ENCODE assay signal across 8 mouse cellular contexts in the genomic region with DNA sequence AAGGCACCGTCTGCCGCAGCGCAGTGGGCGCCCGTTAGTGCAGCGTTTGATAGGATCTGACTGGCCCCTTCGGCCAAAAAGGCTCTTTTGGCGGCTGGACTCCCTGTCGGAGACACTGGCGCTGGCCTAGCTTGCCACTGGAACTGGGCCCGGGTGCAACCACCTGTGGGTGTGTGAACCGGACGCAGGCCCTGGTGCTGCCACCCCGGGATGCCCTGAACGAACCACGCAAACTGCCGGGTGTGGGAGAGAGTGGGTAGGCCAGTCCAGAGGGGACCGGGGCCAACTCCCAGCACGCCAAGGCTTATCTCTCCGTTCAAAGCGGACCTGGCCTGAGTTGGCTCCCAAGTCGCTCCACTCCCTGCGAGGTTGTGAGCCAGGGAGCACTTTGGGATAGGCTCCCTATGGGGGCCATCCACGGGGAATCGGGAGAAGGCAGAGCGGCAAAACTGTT. TPM values are rescaled to one million over a fixed set of nuclear protein-coding genes. Genes with fewer than 3 reads are reported as not detected.
DNase-seq lines count a peak whose midpoint lies in the region; ATAC-seq and TF ChIP-seq lines count a peak whose summit lies in the region.

No protein-coding gene starts in this region.

- H3K36me3 ChIP-seq in limb, embryonic 13.5 days, result no peaks in the 10 kb centered on the region
- no peaks in the 10 kb centered on the region for H3K36me3 ChIP-seq in neural tube, embryonic 13.5 days

- DNase-seq in gastrocnemius, adult 2 months, result peak; percentile 43
- no peak for DNase-seq in gastrocnemius, adult 18-20 months (ENCODE audit: low spot score)
- DNase-seq in B cell, adult 2 months, result peak; percentile 34 to 40
- peak; percentile 34 to 45 for DNase-seq in heart, postnatal 10 days
- DNase-seq in T-cell, adult 2 months (ENCODE audit: low spot score), result no peak

- H3K9ac ChIP-seq in limb, embryonic 13.5 days, result peak overlapping the region; percentile 80
- H3K9ac ChIP-seq in neural tube, embryonic 13.5 days, result peak overlapping the region; percentile 83

- TF ChIP-seq POLR2A in cortical plate, adult 2 months (IDR thresholded peaks at IDR 0.05; ENCODE audit: extremely low read depth, insufficient read depth, low read length), result no peak

- 4% methylated on average over 26 of the region's 26 CpGs for WGBS in limb, embryonic 13.5 days
- under 1% methylated on average over 26 of the region's 26 CpGs for WGBS in neural tube, embryonic 13.5 days

- peaks cover 48% of the 10 kb centered on the region for H3K27me3 ChIP-seq in limb, embryonic 13.5 days
- H3K27me3 ChIP-seq in neural tube, embryonic 13.5 days, result peaks cover 47% of the 10 kb centered on the region

- peak overlapping the region; percentile 12; the same call in 1 of the 2 replicates for H3K27ac ChIP-seq in gastrocnemius, adult 2 months
- no peak overlapping the region for H3K27ac ChIP-seq in cortical plate, adult 2 months (ENCODE audit: insufficient read depth, low read length)
- no peak overlapping the region for H3K27ac ChIP-seq in limb, embryonic 13.5 days
- no peak overlapping the region for H3K27ac ChIP-seq in neural tube, embryonic 13.5 days (replicated peaks)

- peaks cover 2% of the 10 kb centered on the region; the same call in 1 of the 2 replicates for H3K4me1 ChIP-seq in cortical plate, adult 2 months (ENCODE audit: control insufficient read depth, insufficient read depth, low read length)
- H3K4me1 ChIP-seq in limb, embryonic 13.5 days, result peaks cover 44% of the 10 kb centered on the region
- peaks cover 40% of the 10 kb centered on the region for H3K4me1 ChIP-seq in neural tube, embryonic 13.5 days (replicated peaks)

- no peak for TF ChIP-seq CTCF in gastrocnemius, adult 2 months (IDR thresholded peaks at IDR 0.05)
- no peak for TF ChIP-seq CTCF in cortical plate, adult 2 months (IDR thresholded peaks at IDR 0.05; ENCODE audit: extremely low read depth, insufficient read depth, low read length)

- H3K9me3 ChIP-seq in limb, embryonic 13.5 days, result no peaks in the 10 kb centered on the region
- H3K9me3 ChIP-seq in neural tube, embryonic 13.5 days, result no peaks in the 10 kb centered on the region

- ATAC-seq in limb, embryonic 13.5 days (ENCODE audit: low FRiP score, low read depth), result no peak
- 0 out of 2 replicates have a peak, but pooled peaks have one; percentile 3 for ATAC-seq in neural tube, embryonic 13.5 days (ENCODE audit: low read depth)

- peak overlapping the region; percentile 94 for H3K4me2 ChIP-seq in limb, embryonic 13.5 days (replicated peaks)
- H3K4me2 ChIP-seq in neural tube, embryonic 13.5 days, result peak overlapping the region; percentile 79

- H3K4me3 ChIP-seq in gastrocnemius, adult 2 months, result peak overlapping the region; percentile 72
- H3K4me3 ChIP-seq in cortical plate, adult 2 months (ENCODE audit: insufficient read depth, low read length), result peak overlapping the region; percentile 77
- H3K4me3 ChIP-seq in limb, embryonic 13.5 days, result peak overlapping the region; percentile 73
- H3K4me3 ChIP-seq in neural tube, embryonic 13.5 days, result peak overlapping the region; percentile 66

- intact Hi-C loops in gastrocnemius, adult 2 months (cut with DNase I), result loop anchor here (5.0 kb wide), 1 partner anchor 135 kb away; no protein-coding TSS in a partner anchor
- intact Hi-C loops in heart, postnatal 10 days (cut with DNase I), result loop anchor here (2.0 kb wide), 1 partner anchor 21 kb away; no protein-coding TSS in a partner anchor

RNA-seq across cellular contexts. Expression of a gene that starts 1.3 kb away (rescaled TPM):
- total RNA-seq in gastrocnemius, adult 2 months (2021), result 1 to 10 TPM; 2.5 to 3.1 TPM
- total RNA-seq in gastrocnemius, adult 18-20 months (2021), result 1 to 10 TPM; 3.7 to 4.2 TPM
- polyA plus RNA-seq in cortical plate, adult 2 months (2012; rRNA removed), result 17.7 and 19.2 TPM in 2 replicates
- total RNA-seq in heart, postnatal 10 days (2021), result 1 to 10 TPM; 4.3 to 6.1 TPM
- 1.8 and 2.3 TPM in 2 replicates for polyA plus RNA-seq in limb, embryonic 13.5 days (2015; fragmentation: Nextera tagmentation; extraction: Ambion mirVana)
- polyA plus RNA-seq in neural tube, embryonic 13.5 days (2015; fragmentation: Nextera tagmentation; extraction: Ambion mirVana), result 1.9 and 2.3 TPM in 2 replicates

Comparison
In these comparisons a context has a peak if more than half of its experiments do, and no peak if none do; other contexts are left out.
1. DNase-seq: peak in gastrocnemius, adult 2 months (single experiment), B cell, adult 2 months (2 of 2) and heart, postnatal 10 days (2 of 2); none in gastrocnemius, adult 18-20 months (single experiment) and T-cell, adult 2 months (single experiment).
2. Peak in every context shown above with its lines, with median percentiles within 50 percentile points of each other: H3K4me3 ChIP-seq.